Comparison of ENCODE assay signal across 14 mouse cellular contexts in the genomic region with DNA sequence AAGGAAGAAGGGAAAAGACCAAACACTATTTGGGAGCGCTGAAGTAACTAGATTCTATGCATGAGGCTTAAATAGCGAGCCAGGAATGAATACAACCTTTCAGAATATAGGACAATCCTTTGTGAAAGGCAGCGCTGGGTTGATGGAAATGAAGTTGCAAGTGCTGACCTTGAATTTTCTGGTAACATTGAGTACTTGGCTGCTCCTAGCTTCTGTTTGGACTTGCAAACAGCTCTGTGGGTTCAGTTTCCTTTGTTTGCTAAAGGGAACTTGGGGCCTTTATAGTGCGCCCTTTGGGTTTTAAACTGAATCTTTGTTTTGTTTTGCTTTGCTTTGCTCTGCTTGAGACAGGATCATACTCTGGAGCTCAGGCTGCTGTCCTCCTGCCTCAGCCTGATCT. TPM values are rescaled to one million over a fixed set of nuclear protein-coding genes. Genes with fewer than 3 reads are reported as not detected.
DNase-seq lines count a peak whose midpoint lies in the region; ATAC-seq lines count a peak whose summit lies in the region.
"Had no signal": no experiment of that assay in that cellular context is flagged by ENCODE, and none has a peak within 500 bp of the region (broad histone marks: within the 10 kb centered on the region; RNA-seq: fewer than 3 reads in every experiment).

No protein-coding gene starts in this region.

- no peak for ATAC-seq in neural tube, embryonic 13.5 days (ENCODE audit: low read depth)
- no peak for ATAC-seq in hindbrain, embryonic 14.5 days (ENCODE audit: low FRiP score)
- no peak for ATAC-seq in neural tube, embryonic 15.5 days (ENCODE audit: low FRiP score)
- no peak for ATAC-seq in intestine, embryonic 16.5 days

- whole genome bisulfite sequencing in neural tube, embryonic 13.5 days: 26% methylated on average over 4 of the region's 4 CpGs
- 28% methylated on average over 4 of the region's 4 CpGs for WGBS in embryonic facial prominence, embryonic 10.5 days
- 15% methylated on average over 4 of the region's 4 CpGs for WGBS in hindbrain, embryonic 14.5 days
- WGBS in neural tube, embryonic 15.5 days: 36% methylated on average over 4 of the region's 4 CpGs
- WGBS in intestine, embryonic 16.5 days: 53% methylated on average over 4 of the region's 4 CpGs

- no peaks in the 10 kb centered on the region for H3K9me3 ChIP-seq in neural tube, embryonic 13.5 days
- H3K9me3 ChIP-seq in embryonic facial prominence, embryonic 10.5 days: no peaks in the 10 kb centered on the region
- H3K9me3 ChIP-seq in hindbrain, embryonic 14.5 days (ENCODE audit: control insufficient read depth, low read length): no peaks in the 10 kb centered on the region
- no peaks in the 10 kb centered on the region for H3K9me3 ChIP-seq in neural tube, embryonic 15.5 days (replicated peaks)
- no peaks in the 10 kb centered on the region for H3K9me3 ChIP-seq in intestine, embryonic 16.5 days (ENCODE audit: control insufficient read depth, low read length)

- no peak overlapping the region for H3K4me3 ChIP-seq in neural tube, embryonic 13.5 days
- no peak overlapping the region for H3K4me3 ChIP-seq in embryonic facial prominence, embryonic 10.5 days
- H3K4me3 ChIP-seq in hindbrain, embryonic 14.5 days (replicated peaks; ENCODE audit: low read length): no peak overlapping the region
- no peak overlapping the region for H3K4me3 ChIP-seq in neural tube, embryonic 15.5 days (replicated peaks)
- H3K4me3 ChIP-seq in intestine, embryonic 16.5 days (ENCODE audit: low read length): no peak overlapping the region
- H3K4me3 ChIP-seq: erythroblast, embryonic 14.5 days had no signal

- no peaks in the 10 kb centered on the region for H3K27me3 ChIP-seq in neural tube, embryonic 13.5 days
- no peaks in the 10 kb centered on the region for H3K27me3 ChIP-seq in embryonic facial prominence, embryonic 10.5 days (replicated peaks; ENCODE audit: low read depth, poor library complexity, severe bottlenecking)
- H3K27me3 ChIP-seq in hindbrain, embryonic 14.5 days (ENCODE audit: control insufficient read depth, insufficient read depth, low read length): no peaks in the 10 kb centered on the region
- H3K27me3 ChIP-seq in neural tube, embryonic 15.5 days (replicated peaks): no peaks in the 10 kb centered on the region
- no peaks in the 10 kb centered on the region for H3K27me3 ChIP-seq in intestine, embryonic 16.5 days (replicated peaks; ENCODE audit: control insufficient read depth, insufficient read depth, low read length)

- H3K4me2 ChIP-seq in neural tube, embryonic 13.5 days: no peak overlapping the region
- no peak overlapping the region for H3K4me2 ChIP-seq in hindbrain, embryonic 14.5 days (replicated peaks)
- no peak overlapping the region for H3K4me2 ChIP-seq in neural tube, embryonic 15.5 days
- H3K4me2 ChIP-seq in intestine, embryonic 16.5 days (ENCODE audit: low read depth, low read length): no peak overlapping the region

- H3K27ac ChIP-seq in neural tube, embryonic 13.5 days (replicated peaks): peak overlapping the region; percentile 62
- 0 out of 2 replicates have a peak overlapping the region, but pooled peaks have one; percentile 12 for H3K27ac ChIP-seq in embryonic facial prominence, embryonic 10.5 days (replicated peaks)
- H3K27ac ChIP-seq in hindbrain, embryonic 14.5 days: peak overlapping the region; percentile 1
- H3K27ac ChIP-seq in neural tube, embryonic 15.5 days (replicated peaks): peak overlapping the region; percentile 52
- H3K27ac ChIP-seq in intestine, embryonic 16.5 days (ENCODE audit: low read length): no peak overlapping the region
- H3K27ac ChIP-seq: liver, embryonic 14.5 days had no signal

- no peak for DNase-seq in neural tube, embryonic 10.5 days (ENCODE audit: extremely low spot score, low spot score)
- DNase-seq in embryonic facial prominence, embryonic 10.5 days (ENCODE audit: low spot score): no peak
- no peak for DNase-seq in hindbrain, embryonic 14.5 days (ENCODE audit: low spot score)
- DNase-seq in cerebellum, adult 8-10 months: no peak
- no peak for DNase-seq in kidney, adult 9 months
- DNase-seq: gastrocnemius, postnatal 14 days; kidney, adult 11 months; lung, postnatal 4 days; right cerebral cortex, postnatal 4 days had no signal

- no peak overlapping the region for H3K9ac ChIP-seq in neural tube, embryonic 13.5 days
- no peak overlapping the region for H3K9ac ChIP-seq in hindbrain, embryonic 14.5 days
- H3K9ac ChIP-seq in neural tube, embryonic 15.5 days (replicated peaks): no peak overlapping the region
- H3K9ac ChIP-seq in intestine, embryonic 16.5 days (ENCODE audit: low read depth, low read length): no peak overlapping the region
- H3K9ac ChIP-seq: liver, embryonic 14.5 days had no signal

- no peaks in the 10 kb centered on the region for H3K36me3 ChIP-seq in neural tube, embryonic 13.5 days
- no peaks in the 10 kb centered on the region for H3K36me3 ChIP-seq in embryonic facial prominence, embryonic 10.5 days (replicated peaks)
- H3K36me3 ChIP-seq in hindbrain, embryonic 14.5 days (replicated peaks; ENCODE audit: control insufficient read depth, insufficient read depth): no peaks in the 10 kb centered on the region
- no peaks in the 10 kb centered on the region for H3K36me3 ChIP-seq in neural tube, embryonic 15.5 days
- no peaks in the 10 kb centered on the region for H3K36me3 ChIP-seq in intestine, embryonic 16.5 days (ENCODE audit: control insufficient read depth, insufficient read depth, low read length)

- H3K4me1 ChIP-seq in neural tube, embryonic 13.5 days (replicated peaks): peaks cover 24% of the 10 kb centered on the region
- peaks cover 20% of the 10 kb centered on the region for H3K4me1 ChIP-seq in embryonic facial prominence, embryonic 10.5 days
- 0 out of 2 replicates have a peak, but pooled peaks cover 5% of the 10 kb centered on the region for H3K4me1 ChIP-seq in hindbrain, embryonic 14.5 days (replicated peaks; ENCODE audit: control insufficient read depth, insufficient read depth, low read length)
- H3K4me1 ChIP-seq in neural tube, embryonic 15.5 days: peaks cover 7% of the 10 kb centered on the region; the same call in 1 of the 2 replicates
- H3K4me1 ChIP-seq in intestine, embryonic 16.5 days (ENCODE audit: control insufficient read depth, insufficient read depth, low read length): 0 out of 2 replicates have a peak, but pooled peaks cover 4% of the 10 kb centered on the region

RNA-seq across cellular contexts. Expression of gene Paqr8, which starts 18.1 kb away (rescaled TPM):
- 18.1 and 18.5 TPM in 2 replicates for polyA plus RNA-seq in neural tube, embryonic 13.5 days (2015; fragmentation: Nextera tagmentation; extraction: Ambion mirVana)
- polyA plus RNA-seq in embryonic facial prominence, embryonic 10.5 days (2016; fragmentation: Nextera tagmentation; extraction: Ambion mirVana): 4.0 and 4.4 TPM in 2 replicates
- polyA plus RNA-seq in hindbrain, embryonic 14.5 days (2014; fragmentation: Nextera tagmentation; extraction: Ambion mirVana): 39.9 and 43.5 TPM in 2 replicates
- 22.4 and 25.8 TPM in 2 replicates for polyA plus RNA-seq in neural tube, embryonic 15.5 days (2015; fragmentation: Nextera tagmentation; extraction: Ambion mirVana)
- 6.1 and 6.2 TPM in 2 replicates for polyA plus RNA-seq in intestine, embryonic 16.5 days (2015; fragmentation: Nextera tagmentation; extraction: Ambion mirVana)

RNA-seq across cellular contexts. Expression of gene Efhc1, which starts 42.9 kb away (rescaled TPM):
- 1.8 and 2.0 TPM in 2 replicates for polyA plus RNA-seq in neural tube, embryonic 13.5 days (2015; fragmentation: Nextera tagmentation; extraction: Ambion mirVana)
- polyA plus RNA-seq in embryonic facial prominence, embryonic 10.5 days (2016; fragmentation: Nextera tagmentation; extraction: Ambion mirVana): 2.2 and 2.5 TPM in 2 replicates
- 3.4 and 3.5 TPM in 2 replicates for polyA plus RNA-seq in hindbrain, embryonic 14.5 days (2014; fragmentation: Nextera tagmentation; extraction: Ambion mirVana)
- polyA plus RNA-seq in neural tube, embryonic 15.5 days (2015; fragmentation: Nextera tagmentation; extraction: Ambion mirVana): 1.3 and 1.9 TPM in 2 replicates
- polyA plus RNA-seq in intestine, embryonic 16.5 days (2015; fragmentation: Nextera tagmentation; extraction: Ambion mirVana): 2.1 and 2.4 TPM in 2 replicates
- polyA plus RNA-seq: erythroblast, embryonic 14.5 days had no signal
